Mouse (Mus musculus): Measurements from ENCODE around the gene Cyp2u1. TPM values are rescaled to one million over a fixed set of nuclear protein-coding genes. Genes with fewer than 3 reads are reported as not detected.

Cyp2u1 gene
- total and polyA plus RNA-seq, 2 experiments from 2014 or later: 14.5 to 24.5 TPM

- H3K9ac ChIP-seq (replicated peaks; ENCODE audit: low read length): no peak overlapping the region
Measured at GRCm38 (mm10) chr3:131295513-131296200, 7.4 kb downstream of the Cyp2u1 start.

DNA sequence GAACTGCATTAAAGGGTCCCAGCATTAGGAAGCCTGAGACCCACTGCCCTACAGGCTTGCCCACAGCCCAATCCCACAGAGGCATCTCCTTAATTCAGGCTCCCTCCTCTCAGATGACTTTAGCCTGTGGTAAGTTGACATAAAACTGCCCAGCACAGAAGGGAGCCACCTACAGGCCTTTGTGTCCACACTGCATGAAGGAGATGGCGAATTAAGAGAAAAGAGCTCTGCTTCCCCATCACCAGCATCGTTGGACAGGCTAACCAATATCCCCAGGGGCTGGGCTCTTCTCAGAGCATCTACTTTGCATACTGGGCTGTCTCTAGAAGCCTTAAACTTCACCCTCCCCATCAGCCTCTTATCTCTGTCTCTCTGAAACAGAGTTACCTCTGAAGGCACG lies 8.5 kb downstream of the Cyp2u1 start:
- 50% methylated on average over 3 of the region's 3 CpGs for WGBS
- Histone ChIP-seq H3K9me3 (ENCODE audit: low read length) (no peaks in the 10 kb centered on the region), H3K27me3 (ENCODE audit: insufficient read depth, low read length) (no peaks in the 10 kb centered on the region), H3K4me2 (ENCODE audit: low read depth, low read length) (no peak overlapping the region), H3K27ac (no peak overlapping the region), H3K4me1 (ENCODE audit: insufficient read depth, low read length) (no peaks in the 10 kb centered on the region), H3K36me3 (ENCODE audit: insufficient read depth, low read length) (0 out of 2 replicates have a peak, but pooled peaks cover 5% of the 10 kb centered on the region), H3K4me3 (ENCODE audit: low read length) (no peak overlapping the region), H3K9ac (replicated peaks; ENCODE audit: low read length) (no peak overlapping the region)
- DNase-seq (ENCODE audit: low spot score) (no peak), ATAC-seq (no peak)
- peak; percentile 10; the same call in 1 of the 2 replicates for TF ChIP-seq CTCF (IDR thresholded peaks at IDR 0.05; ENCODE audit: low read depth)

More at GRCm38 (mm10) chr3:131295513-131296200, 7.4 kb downstream of the Cyp2u1 start:
- Histone ChIP-seq H3K4me2 (ENCODE audit: low read depth, low read length) (no peak overlapping the region), H3K4me1 (ENCODE audit: insufficient read depth, low read length) (no peaks in the 10 kb centered on the region), H3K36me3 (ENCODE audit: insufficient read depth, low read length) (0 out of 2 replicates have a peak, but pooled peaks cover 5% of the 10 kb centered on the region), H3K4me3 (ENCODE audit: low read length) (no peak overlapping the region), H3K27ac (no peak overlapping the region), H3K9me3 (ENCODE audit: low read length) (no peaks in the 10 kb centered on the region), H3K27me3 (ENCODE audit: insufficient read depth, low read length) (no peaks in the 10 kb centered on the region)
- DNase-seq (ENCODE audit: low spot score): no peak
- WGBS: 82% methylated on average over 12 of the region's 12 CpGs
- ATAC-seq: no peak
- TF ChIP-seq CTCF (IDR thresholded peaks at IDR 0.05; ENCODE audit: low read depth): no peak

DNA sequence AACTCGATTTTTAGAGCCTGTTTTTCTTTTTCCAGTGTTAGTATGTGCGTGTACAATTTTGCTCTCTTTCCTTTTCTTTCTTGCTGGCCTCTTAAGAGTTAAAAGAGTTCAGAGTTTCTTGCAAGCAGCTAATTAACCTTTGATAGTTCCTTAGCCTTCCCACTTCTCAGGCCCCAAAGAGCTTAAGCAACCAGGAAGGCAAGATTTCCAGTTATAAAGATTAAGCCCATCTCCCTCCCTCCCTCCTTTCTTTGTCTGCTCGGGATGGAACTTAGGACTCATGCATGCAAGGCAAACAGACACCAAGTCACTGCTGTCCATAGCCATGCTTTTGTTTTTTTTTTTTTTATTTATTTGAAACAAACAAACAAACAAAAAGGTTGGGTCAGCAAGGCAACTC lies 10.1 kb downstream of the Cyp2u1 start:
- no peak for DNase-seq (ENCODE audit: low spot score)
- Histone ChIP-seq H3K27me3 (ENCODE audit: insufficient read depth, low read length) (no peaks in the 10 kb centered on the region), H3K36me3 (ENCODE audit: insufficient read depth, low read length) (0 out of 2 replicates have a peak, but pooled peaks cover 5% of the 10 kb centered on the region), H3K9me3 (ENCODE audit: low read length) (no peaks in the 10 kb centered on the region), H3K27ac (no peak overlapping the region), H3K9ac (replicated peaks; ENCODE audit: low read length) (no peak overlapping the region), H3K4me3 (ENCODE audit: low read length) (no peak overlapping the region), H3K4me2 (ENCODE audit: low read depth, low read length) (no peak overlapping the region), H3K4me1 (ENCODE audit: insufficient read depth, low read length) (no peaks in the 10 kb centered on the region)
- 80% methylated on average over 3 of the region's 3 CpGs for WGBS
- TF ChIP-seq CTCF (IDR thresholded peaks at IDR 0.05; ENCODE audit: low read depth): no peak
- no peak for ATAC-seq

- Histone ChIP-seq H3K27ac (no peak overlapping the region), H3K9ac (replicated peaks; ENCODE audit: low read length) (no peak overlapping the region), H3K9me3 (ENCODE audit: low read length) (no peaks in the 10 kb centered on the region), H3K36me3 (ENCODE audit: insufficient read depth, low read length) (0 out of 2 replicates have a peak, but pooled peaks cover 3% of the 10 kb centered on the region), H3K4me2 (ENCODE audit: low read depth, low read length) (no peak overlapping the region), H3K27me3 (ENCODE audit: insufficient read depth, low read length) (no peaks in the 10 kb centered on the region), H3K4me1 (ENCODE audit: insufficient read depth, low read length) (no peaks in the 10 kb centered on the region), H3K4me3 (ENCODE audit: low read length) (no peak overlapping the region)
- no peak for TF ChIP-seq CTCF (IDR thresholded peaks at IDR 0.05; ENCODE audit: low read depth)
- WGBS: 96% methylated on average over 2 of the region's 2 CpGs
- ATAC-seq: no peak
- no peak for DNase-seq (ENCODE audit: low spot score)
Measured at GRCm38 (mm10) chr3:131292349-131292748, 10.7 kb downstream of the Cyp2u1 start.

GRCm38 (mm10) chr3:131291890-131292289 lies 11.1 kb downstream of the Cyp2u1 start:
- H3K4me3 ChIP-seq (ENCODE audit: low read length): no peak overlapping the region
- WGBS: 77% methylated on average over 4 of the region's 4 CpGs
- no peaks in the 10 kb centered on the region for H3K9me3 ChIP-seq (ENCODE audit: low read length)
- DNase-seq (ENCODE audit: low spot score) (no peak), ATAC-seq (no peak)
- no peak overlapping the region for H3K4me2 ChIP-seq (ENCODE audit: low read depth, low read length)
- no peaks in the 10 kb centered on the region for H3K4me1 ChIP-seq (ENCODE audit: insufficient read depth, low read length)
- no peak overlapping the region for H3K9ac ChIP-seq (replicated peaks; ENCODE audit: low read length)
- H3K36me3 ChIP-seq (ENCODE audit: insufficient read depth, low read length): no peaks in the 10 kb centered on the region
- no peaks in the 10 kb centered on the region for H3K27me3 ChIP-seq (ENCODE audit: insufficient read depth, low read length)
- H3K27ac ChIP-seq: no peak overlapping the region
- TF ChIP-seq CTCF (IDR thresholded peaks at IDR 0.05; ENCODE audit: low read depth): no peak

DNA sequence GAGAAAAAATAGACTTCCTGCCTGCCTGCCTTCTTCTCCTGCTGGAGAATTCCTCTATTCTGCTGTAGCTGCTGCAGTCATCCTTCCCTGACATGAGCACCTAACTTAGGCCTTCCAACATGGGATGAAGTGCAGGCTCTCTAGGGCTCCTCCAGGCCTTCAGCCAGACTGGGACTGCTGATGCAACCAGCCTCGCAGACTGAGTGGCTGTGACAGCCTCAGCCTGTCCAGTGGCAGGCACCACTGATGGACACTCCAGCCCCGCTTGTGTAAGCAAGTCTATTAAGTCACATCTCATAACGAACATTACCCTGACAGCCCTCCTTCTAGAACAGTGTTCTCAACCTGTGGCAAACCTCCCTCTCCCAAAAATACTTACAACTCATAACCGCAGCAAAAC lies 28.9 kb downstream of the Cyp2u1 start:
- TF ChIP-seq CTCF (IDR thresholded peaks at IDR 0.05; ENCODE audit: low read depth): no peak
- 96% methylated on average over 4 of the region's 4 CpGs for WGBS
- H3K27me3 ChIP-seq (ENCODE audit: insufficient read depth, low read length): no peaks in the 10 kb centered on the region
- H3K4me3 ChIP-seq (ENCODE audit: low read length): no peak overlapping the region
- no peak for ATAC-seq
- H3K27ac ChIP-seq: no peak overlapping the region
- DNase-seq (ENCODE audit: low spot score): no peak
- H3K9me3 ChIP-seq (ENCODE audit: low read length): no peaks in the 10 kb centered on the region
- peaks cover 9% of the 10 kb centered on the region; the same call in 1 of the 2 replicates for H3K4me1 ChIP-seq (ENCODE audit: insufficient read depth, low read length)
- H3K9ac ChIP-seq (replicated peaks; ENCODE audit: low read length): no peak overlapping the region
- H3K4me2 ChIP-seq (ENCODE audit: low read depth, low read length): no peak overlapping the region
- no peaks in the 10 kb centered on the region for H3K36me3 ChIP-seq (ENCODE audit: insufficient read depth, low read length)
